Mouse (Mus musculus) heart, postnatal 0 days (tissue): ENCODE measurements at regions not wholly inside any gene's neighbourhood (a gene's known extent, or its start where the extent isn't known, plus 50 kb on each side); places are given as distances from the start of the nearest gene placed in this dataset.

Experiments
- CTCF ChIP-seq: IDR thresholded peaks from 2 replicates; pipeline ENCODE4 v1.5.1; 2016; ENCODE audit warnings: antibody characterized with exemption, control low read depth, low read depth
- EP300 ChIP-seq: IDR thresholded peaks from 2 replicates; pipeline ENCODE4 v1.6.1; 2016; ENCODE audit warnings: antibody characterized with exemption, low read depth

- no peak for TF ChIP-seq CTCF
- no peak for TF ChIP-seq EP300
These were observed 157.1 kb downstream of the Csl start for GRCm38 (mm10) chr10:99602331-99602730.
